Mouse (Mus musculus) limb, embryonic 11.5 days (tissue): ENCODE measurements around the gene Ank3. TPM values are rescaled to one million over a fixed set of nuclear protein-coding genes. Genes with fewer than 3 reads are reported as not detected.

Source experiments
- ATAC-seq: fragments of 200-750 bp; cut with Nextera tagmentation; 2 replicates; pipeline ENCODE4 v1.8.0; 2017; ENCODE audit warnings: low read depth; ENCODE audit not compliant: insufficient number of reproducible peaks, low FRiP score, low TSS enrichment
- DNase-seq: peaks from one replicate; pipeline ENCODE4 v3.0.0-alpha.2; 2015; ENCODE audit warnings: low spot score
- H3K27ac ChIP-seq: fragments of 300-500 bp; sonication (generic); replicated peaks from 2 replicates; pipeline ENCODE4 v1.5.1; 2014; ENCODE audit warnings: low read depth, mild to moderate bottlenecking, low read length
- H3K27me3 ChIP-seq: fragments of 300-500 bp; sonication (generic); 2 replicates; pipeline ENCODE4 v1.6.1; 2014; ENCODE audit warnings: mild to moderate bottlenecking, low read length, mixed read lengths; ENCODE audit not compliant: control insufficient read depth, insufficient read depth
- H3K36me3 ChIP-seq: fragments of 300-500 bp; sonication (generic); 2 replicates; pipeline ENCODE4 v1.6.1; 2014; ENCODE audit warnings: mild to moderate bottlenecking, low read length, moderate library complexity, mixed read lengths; ENCODE audit not compliant: control insufficient read depth, insufficient read depth
- H3K4me1 ChIP-seq: fragments of 300-500 bp; sonication (generic); 2 replicates; pipeline ENCODE4 v1.6.1; 2014; ENCODE audit warnings: low read length, mixed read lengths; ENCODE audit not compliant: control insufficient read depth, insufficient read depth
- H3K4me2 ChIP-seq: fragments of 300-500 bp; sonication (generic); 2 replicates; pipeline ENCODE4 v1.6.1; 2014; ENCODE audit warnings: low read depth, mild to moderate bottlenecking, moderate library complexity; ENCODE audit not compliant: severe bottlenecking
- H3K4me3 ChIP-seq: fragments of 300-500 bp; sonication (generic); 2 replicates; pipeline ENCODE4 v1.5.1; 2014; ENCODE audit warnings: low read depth, low read length
- H3K9ac ChIP-seq: fragments of 300-500 bp; sonication (generic); 2 replicates; pipeline ENCODE4 v1.6.1; 2014; ENCODE audit warnings: mild to moderate bottlenecking, low read length
- H3K9me3 ChIP-seq: fragments of 300-500 bp; sonication (generic); 2 replicates; pipeline ENCODE4 v1.6.1; 2016; ENCODE audit warnings: low read length; ENCODE audit not compliant: control insufficient read depth
- WGBS: fragments of 180-500 bp; shearing (Covaris S2); extraction: QIAGEN DNeasy Blood & Tissue Kit; methylation state at CpG from one replicate; pipeline ENCODE4 v1.1.7; 2014; 5-methylcytosine and 5-hydroxymethylcytosine counted together
- polyA plus RNA-seq: library from polyadenylated mRNA; unstranded; fragments of >200 nt; fragmentation: Nextera tagmentation; extraction: Ambion mirVana; gene quantifications from 2 replicates; pipeline ENCODE4 v1.2.1, GENCODE M21; 2014

Gene Ank3
- polyA plus RNA-seq, 1 experiment from 2014 or later = 22.3 TPM

GRCm38 (mm10) chr10:70023861-70024260, 625.3 kb downstream of the Ank3 start:
- Histone ChIP-seq H3K9me3 (no peaks in the 10 kb centered on the region), H3K4me3 (no peak overlapping the region), H3K27me3 (no peaks in the 10 kb centered on the region), H3K27ac (no peak overlapping the region), H3K4me1 (no peaks in the 10 kb centered on the region), H3K4me2 (no peak overlapping the region), H3K9ac (no peak overlapping the region), H3K36me3 (no peaks in the 10 kb centered on the region)
- DNase-seq = no peak
- 84% methylated on average over 11 of the region's 11 CpGs for WGBS
- ATAC-seq = no peak

GRCm38 (mm10) chr10:70031942-70032341, 633.4 kb downstream of the Ank3 start:
- no peaks in the 10 kb centered on the region for H3K36me3 ChIP-seq
- H3K4me3 ChIP-seq = no peak overlapping the region
- no peak overlapping the region for H3K27ac ChIP-seq
- H3K4me2 ChIP-seq = no peak overlapping the region
- DNase-seq (no peak), ATAC-seq (no peak)
- no peaks in the 10 kb centered on the region for H3K4me1 ChIP-seq
- WGBS = 90% methylated on average over 8 of the region's 8 CpGs
- H3K9me3 ChIP-seq = no peaks in the 10 kb centered on the region
- no peak overlapping the region for H3K9ac ChIP-seq
- H3K27me3 ChIP-seq = no peaks in the 10 kb centered on the region

GRCm38 (mm10) chr10:70032982-70033381, 634.4 kb downstream of the Ank3 start:
- Histone ChIP-seq H3K4me2 (no peak overlapping the region), H3K27me3 (no peaks in the 10 kb centered on the region), H3K4me3 (no peak overlapping the region), H3K27ac (no peak overlapping the region), H3K9me3 (no peaks in the 10 kb centered on the region), H3K36me3 (no peaks in the 10 kb centered on the region), H3K4me1 (no peaks in the 10 kb centered on the region), H3K9ac (no peak overlapping the region)
- ATAC-seq (no peak), DNase-seq (no peak)
- WGBS = 92% methylated on average over 9 of the region's 9 CpGs

- Histone ChIP-seq H3K9ac (no peak overlapping the region), H3K9me3 (no peaks in the 10 kb centered on the region), H3K4me3 (no peak overlapping the region), H3K27ac (no peak overlapping the region), H3K36me3 (no peaks in the 10 kb centered on the region), H3K4me1 (no peaks in the 10 kb centered on the region), H3K4me2 (no peak overlapping the region), H3K27me3 (no peaks in the 10 kb centered on the region)
- no peak for DNase-seq
- WGBS = 64% methylated on average over 3 of the region's 3 CpGs
- ATAC-seq = no peak
Observed at GRCm38 (mm10) chr10:70033856-70034255, 635.3 kb downstream of the Ank3 start.

- DNase-seq (no peak), ATAC-seq (no peak)
- 80% methylated on average over 17 of the region's 17 CpGs for WGBS
- H3K36me3 ChIP-seq = no peaks in the 10 kb centered on the region
- no peaks in the 10 kb centered on the region for H3K27me3 ChIP-seq
- no peaks in the 10 kb centered on the region for H3K9me3 ChIP-seq
- no peak overlapping the region for H3K4me3 ChIP-seq
- no peak overlapping the region for H3K9ac ChIP-seq
- no peak overlapping the region for H3K27ac ChIP-seq
- no peaks in the 10 kb centered on the region for H3K4me1 ChIP-seq
- H3K4me2 ChIP-seq = no peak overlapping the region
Observed at GRCm38 (mm10) chr10:70039871-70040291, 641.3 kb downstream of the Ank3 start.

GRCm38 (mm10) chr10:70041562-70041961, 643.0 kb downstream of the Ank3 start:
- Histone ChIP-seq H3K4me3 (no peak overlapping the region), H3K27ac (no peak overlapping the region), H3K4me1 (no peaks in the 10 kb centered on the region), H3K27me3 (no peaks in the 10 kb centered on the region), H3K4me2 (no peak overlapping the region), H3K9ac (no peak overlapping the region), H3K9me3 (no peaks in the 10 kb centered on the region), H3K36me3 (no peaks in the 10 kb centered on the region)
- DNase-seq (no peak), ATAC-seq (no peak)

- WGBS = 83% methylated on average over 2 of the region's 2 CpGs
- ATAC-seq = no peak
- Histone ChIP-seq H3K4me2 (no peak overlapping the region), H3K36me3 (no peaks in the 10 kb centered on the region), H3K9me3 (no peaks in the 10 kb centered on the region), H3K4me1 (no peaks in the 10 kb centered on the region), H3K27ac (no peak overlapping the region), H3K27me3 (no peaks in the 10 kb centered on the region), H3K9ac (no peak overlapping the region), H3K4me3 (no peak overlapping the region)
- no peak for DNase-seq
Observed at GRCm38 (mm10) chr10:70045722-70046121, 647.1 kb downstream of the Ank3 start.

GRCm38 (mm10) chr10:70049771-70050170, 651.2 kb downstream of the Ank3 start:
- H3K9me3 ChIP-seq = no peaks in the 10 kb centered on the region; the same call in 1 of the 2 replicates
- DNase-seq (no peak), ATAC-seq (no peak)
- no peak overlapping the region for H3K4me3 ChIP-seq
- H3K36me3 ChIP-seq = no peaks in the 10 kb centered on the region
- 94% methylated on average over 7 of the region's 7 CpGs for WGBS
- H3K9ac ChIP-seq = no peak overlapping the region
- no peaks in the 10 kb centered on the region for H3K4me1 ChIP-seq
- H3K4me2 ChIP-seq = no peak overlapping the region
- H3K27me3 ChIP-seq = no peaks in the 10 kb centered on the region
- no peak overlapping the region for H3K27ac ChIP-seq

- no peak for ATAC-seq
- no peak overlapping the region for H3K4me2 ChIP-seq
- no peak overlapping the region for H3K9ac ChIP-seq
- no peak overlapping the region for H3K4me3 ChIP-seq
- no peaks in the 10 kb centered on the region for H3K4me1 ChIP-seq
- no peaks in the 10 kb centered on the region; the same call in 1 of the 2 replicates for H3K9me3 ChIP-seq
- no peak for DNase-seq
- WGBS = 86% methylated on average over 2 of the region's 2 CpGs
- H3K27me3 ChIP-seq = no peaks in the 10 kb centered on the region
- no peaks in the 10 kb centered on the region for H3K36me3 ChIP-seq
- H3K27ac ChIP-seq = no peak overlapping the region
Observed at GRCm38 (mm10) chr10:70055291-70055690, 656.7 kb downstream of the Ank3 start.
